Mouse (Mus musculus): Measurements from ENCODE around the gene Phex. TPM values are rescaled to one million over a fixed set of nuclear protein-coding genes. Genes with fewer than 3 reads are reported as not detected.

Gene Phex
- polyA plus RNA-seq (2016; fragmentation: Nextera tagmentation; extraction: Ambion mirVana): 0.57 and 0.89 TPM in 2 replicates

GRCm38 (mm10) chrX:157415212-157415611 lies at the start of gene Phex:
Gene Phex (minus strand): TSS chrX:157415312.
- Histone ChIP-seq H3K9me3 (replicated peaks) (no peaks in the 10 kb centered on the region), H3K27ac (no peak within 1 kb of the TSS), H3K4me1 (no peaks in the 10 kb centered on the region), H3K27me3 (no peaks in the 10 kb centered on the region), H3K4me3 (no peak within 1 kb of the TSS), H3K4me2 (replicated peaks) (no peak within 1 kb of the TSS), H3K9ac (no peak within 1 kb of the TSS), H3K36me3 (no peaks in the 10 kb centered on the region)
- 74% methylated on average over 5 of the region's 5 CpGs for WGBS
- no peak for ATAC-seq (ENCODE audit: low FRiP score)

GRCm38 (mm10) chrX:157462716-157463115 lies 47.6 kb upstream of the Phex start:
- no peaks in the 10 kb centered on the region for H3K4me1 ChIP-seq
- H3K4me2 ChIP-seq (replicated peaks): no peak overlapping the region
- no peak overlapping the region for H3K27ac ChIP-seq
- H3K36me3 ChIP-seq: 0 out of 2 replicates have a peak, but pooled peaks cover 3% of the 10 kb centered on the region
- no peaks in the 10 kb centered on the region for H3K9me3 ChIP-seq (replicated peaks)
- H3K9ac ChIP-seq: no peak overlapping the region
- 78% methylated on average over 3 of the region's 3 CpGs for WGBS
- no peak for ATAC-seq (ENCODE audit: low FRiP score)
- no peaks in the 10 kb centered on the region for H3K27me3 ChIP-seq
- H3K4me3 ChIP-seq: no peak overlapping the region

GRCm38 (mm10) chrX:157454430-157454829 lies 39.3 kb upstream of the Phex start:
- WGBS: 49% methylated on average over 1 of the region's 1 CpGs
- Histone ChIP-seq H3K4me1 (no peaks in the 10 kb centered on the region), H3K4me2 (replicated peaks) (no peak overlapping the region), H3K9me3 (replicated peaks) (no peaks in the 10 kb centered on the region), H3K9ac (no peak overlapping the region), H3K27ac (no peak overlapping the region), H3K27me3 (no peaks in the 10 kb centered on the region), H3K4me3 (no peak overlapping the region), H3K36me3 (0 out of 2 replicates have a peak, but pooled peaks cover 3% of the 10 kb centered on the region)
- ATAC-seq (ENCODE audit: low FRiP score): no peak

GRCm38 (mm10) chrX:157449000-157449399 lies 33.9 kb upstream of the Phex start:
- H3K36me3 ChIP-seq: no peaks in the 10 kb centered on the region
- ATAC-seq (ENCODE audit: low FRiP score): no peak
- no peaks in the 10 kb centered on the region for H3K4me1 ChIP-seq
- no peak overlapping the region for H3K27ac ChIP-seq
- H3K4me2 ChIP-seq (replicated peaks): no peak overlapping the region
- no peak overlapping the region for H3K4me3 ChIP-seq
- H3K27me3 ChIP-seq: no peaks in the 10 kb centered on the region
- H3K9ac ChIP-seq: no peak overlapping the region
- 85% methylated on average over 1 of the region's 1 CpGs for WGBS
- no peaks in the 10 kb centered on the region for H3K9me3 ChIP-seq (replicated peaks)

- H3K9ac ChIP-seq: no peak overlapping the region
- H3K27me3 ChIP-seq: no peaks in the 10 kb centered on the region
- H3K4me2 ChIP-seq (replicated peaks): no peak overlapping the region
- no peaks in the 10 kb centered on the region for H3K36me3 ChIP-seq
- no peak overlapping the region for H3K4me3 ChIP-seq
- no peaks in the 10 kb centered on the region for H3K4me1 ChIP-seq
- H3K9me3 ChIP-seq (replicated peaks): no peaks in the 10 kb centered on the region
- ATAC-seq (ENCODE audit: low FRiP score): no peak
- 74% methylated on average over 6 of the region's 6 CpGs for WGBS
- no peak overlapping the region for H3K27ac ChIP-seq
Measured at GRCm38 (mm10) chrX:157447431-157447830, 32.3 kb upstream of the Phex start.

GRCm38 (mm10) chrX:157434768-157435167 lies 19.7 kb upstream of the Phex start:
- no peak overlapping the region for H3K9ac ChIP-seq
- no peak for ATAC-seq (ENCODE audit: low FRiP score)
- no peaks in the 10 kb centered on the region for H3K27me3 ChIP-seq
- H3K9me3 ChIP-seq (replicated peaks): no peaks in the 10 kb centered on the region
- H3K27ac ChIP-seq: no peak overlapping the region
- H3K4me1 ChIP-seq: no peaks in the 10 kb centered on the region
- H3K36me3 ChIP-seq: no peaks in the 10 kb centered on the region
- no peak overlapping the region for H3K4me3 ChIP-seq
- no peak overlapping the region for H3K4me2 ChIP-seq (replicated peaks)
- WGBS: 92% methylated on average over 1 of the region's 1 CpGs

- Histone ChIP-seq H3K4me1 (no peaks in the 10 kb centered on the region), H3K9me3 (replicated peaks) (no peaks in the 10 kb centered on the region), H3K36me3 (no peaks in the 10 kb centered on the region), H3K4me3 (no peak overlapping the region), H3K27me3 (no peaks in the 10 kb centered on the region), H3K9ac (no peak overlapping the region), H3K27ac (no peak overlapping the region), H3K4me2 (replicated peaks) (no peak overlapping the region)
- 55% methylated on average over 2 of the region's 2 CpGs for WGBS
- no peak for ATAC-seq (ENCODE audit: low FRiP score)
Measured at GRCm38 (mm10) chrX:157419451-157419850, 4.3 kb upstream of the Phex start.

GRCm38 (mm10) chrX:157404919-157405318 lies 10.2 kb downstream of the Phex start:
- H3K36me3 ChIP-seq: no peaks in the 10 kb centered on the region
- no peak overlapping the region for H3K4me2 ChIP-seq (replicated peaks)
- no peak overlapping the region for H3K9ac ChIP-seq
- H3K4me1 ChIP-seq: no peaks in the 10 kb centered on the region
- no peaks in the 10 kb centered on the region for H3K9me3 ChIP-seq (replicated peaks)
- 68% methylated on average over 6 of the region's 6 CpGs for WGBS
- H3K27me3 ChIP-seq: no peaks in the 10 kb centered on the region
- no peak overlapping the region for H3K4me3 ChIP-seq
- ATAC-seq (ENCODE audit: low FRiP score): no peak
- no peak overlapping the region for H3K27ac ChIP-seq

GRCm38 (mm10) chrX:157391241-157391640 lies 23.9 kb downstream of the Phex start:
- no peak overlapping the region for H3K9ac ChIP-seq
- no peak overlapping the region for H3K27ac ChIP-seq
- H3K27me3 ChIP-seq: no peaks in the 10 kb centered on the region
- no peak overlapping the region for H3K4me2 ChIP-seq (replicated peaks)
- WGBS: 61% methylated on average over 2 of the region's 2 CpGs
- ATAC-seq (ENCODE audit: low FRiP score): no peak
- no peak overlapping the region for H3K4me3 ChIP-seq
- no peaks in the 10 kb centered on the region for H3K36me3 ChIP-seq
- no peaks in the 10 kb centered on the region for H3K4me1 ChIP-seq
- H3K9me3 ChIP-seq (replicated peaks): no peaks in the 10 kb centered on the region

- H3K4me3 ChIP-seq: no peak overlapping the region
- no peaks in the 10 kb centered on the region for H3K36me3 ChIP-seq
- WGBS: 71% methylated on average over 6 of the region's 6 CpGs
- no peaks in the 10 kb centered on the region for H3K27me3 ChIP-seq
- H3K9me3 ChIP-seq (replicated peaks): no peaks in the 10 kb centered on the region
- no peak overlapping the region for H3K27ac ChIP-seq
- no peak overlapping the region for H3K4me2 ChIP-seq (replicated peaks)
- ATAC-seq (ENCODE audit: low FRiP score): no peak
- no peaks in the 10 kb centered on the region for H3K4me1 ChIP-seq
- no peak overlapping the region for H3K9ac ChIP-seq
Measured at GRCm38 (mm10) chrX:157390102-157390501, 25.0 kb downstream of the Phex start.

- Histone ChIP-seq H3K27me3 (no peaks in the 10 kb centered on the region), H3K4me1 (no peaks in the 10 kb centered on the region), H3K4me3 (no peak overlapping the region), H3K36me3 (no peaks in the 10 kb centered on the region), H3K9ac (no peak overlapping the region), H3K27ac (no peak overlapping the region), H3K4me2 (replicated peaks) (no peak overlapping the region), H3K9me3 (replicated peaks) (no peaks in the 10 kb centered on the region)
- no peak for ATAC-seq (ENCODE audit: low FRiP score)
- WGBS: 74% methylated on average over 3 of the region's 3 CpGs
Measured at GRCm38 (mm10) chrX:157388419-157388818, 26.7 kb downstream of the Phex start.

GRCm38 (mm10) chrX:157387025-157387424 lies 28.1 kb downstream of the Phex start:
- no peak overlapping the region for H3K4me2 ChIP-seq (replicated peaks)
- ATAC-seq (ENCODE audit: low FRiP score): no peak
- H3K4me3 ChIP-seq: no peak overlapping the region
- H3K9ac ChIP-seq: no peak overlapping the region
- H3K27me3 ChIP-seq: no peaks in the 10 kb centered on the region
- H3K4me1 ChIP-seq: no peaks in the 10 kb centered on the region
- no peaks in the 10 kb centered on the region for H3K9me3 ChIP-seq (replicated peaks)
- H3K36me3 ChIP-seq: no peaks in the 10 kb centered on the region
- no peak overlapping the region for H3K27ac ChIP-seq
- WGBS: 59% methylated on average over 5 of the region's 5 CpGs

GRCm38 (mm10) chrX:157378822-157379221 lies 36.3 kb downstream of the Phex start:
- Histone ChIP-seq H3K4me1 (no peaks in the 10 kb centered on the region), H3K27ac (no peak overlapping the region), H3K9me3 (replicated peaks) (no peaks in the 10 kb centered on the region), H3K36me3 (no peaks in the 10 kb centered on the region), H3K4me2 (replicated peaks) (no peak overlapping the region), H3K9ac (no peak overlapping the region), H3K4me3 (no peak overlapping the region), H3K27me3 (no peaks in the 10 kb centered on the region)
- WGBS: 60% methylated on average over 10 of the region's 10 CpGs
- ATAC-seq (ENCODE audit: low FRiP score): no peak

All from hindbrain, embryonic 12.5 days (tissue).